Mouse (Mus musculus): ENCODE measurements around the gene Zdhhc7. TPM values are rescaled to one million over a fixed set of nuclear protein-coding genes. Genes with fewer than 3 reads are reported as not detected.

Zdhhc7 gene
- 35.1 and 36.6 TPM in 2 replicates for polyA plus RNA-seq (2012; rRNA removed)

GRCm38 (mm10) chr8:120101068-120101972, at the start of gene Zdhhc7:
Zdhhc7 (minus strand) TSS chr8:120101482.
- peak; percentile 88 for DNase-seq (ENCODE audit: low read depth)
- TF ChIP-seq CTCF (IDR thresholded peaks at IDR 0.05; ENCODE audit: borderline replicate concordance, extremely low read depth, insufficient read depth, insufficient read length) (no peak), POLR2A (IDR thresholded peaks at IDR 0.05; ENCODE audit: borderline replicate concordance, extremely low read depth, insufficient read depth, insufficient read length, poor library complexity, severe bottlenecking) (peak; percentile 58; the same call in 1 of the 2 replicates)

- TF ChIP-seq POLR2A (IDR thresholded peaks at IDR 0.05; ENCODE audit: borderline replicate concordance, extremely low read depth, insufficient read depth, insufficient read length, poor library complexity, severe bottlenecking) (no peak), CTCF (IDR thresholded peaks at IDR 0.05; ENCODE audit: borderline replicate concordance, extremely low read depth, insufficient read depth, insufficient read length) (no peak)
Observed at GRCm38 (mm10) chr8:120150028-120150427, 48.7 kb upstream of the Zdhhc7 start.

GRCm38 (mm10) chr8:120146051-120146450, 44.8 kb upstream of the Zdhhc7 start:
- TF ChIP-seq CTCF (IDR thresholded peaks at IDR 0.05; ENCODE audit: borderline replicate concordance, extremely low read depth, insufficient read depth, insufficient read length) (no peak), POLR2A (IDR thresholded peaks at IDR 0.05; ENCODE audit: borderline replicate concordance, extremely low read depth, insufficient read depth, insufficient read length, poor library complexity, severe bottlenecking) (no peak)
- DNase-seq (ENCODE audit: low read depth) = no peak

More at GRCm38 (mm10) chr8:120150028-120150427, 48.7 kb upstream of the Zdhhc7 start:
- no peak for DNase-seq (ENCODE audit: low read depth)

- peak; percentile 76 for DNase-seq (ENCODE audit: low read depth)
Observed at GRCm38 (mm10) chr8:120144652-120145301, 43.5 kb upstream of the Zdhhc7 start.

GRCm38 (mm10) chr8:120143911-120144651, 42.8 kb upstream of the Zdhhc7 start:
- TF ChIP-seq POLR2A (IDR thresholded peaks at IDR 0.05; ENCODE audit: borderline replicate concordance, extremely low read depth, insufficient read depth, insufficient read length, poor library complexity, severe bottlenecking) (no peak), CTCF (IDR thresholded peaks at IDR 0.05; ENCODE audit: borderline replicate concordance, extremely low read depth, insufficient read depth, insufficient read length) (no peak)
- DNase-seq (ENCODE audit: low read depth) = peak; percentile 76

More at GRCm38 (mm10) chr8:120144652-120145301, 43.5 kb upstream of the Zdhhc7 start:
- TF ChIP-seq POLR2A (IDR thresholded peaks at IDR 0.05; ENCODE audit: borderline replicate concordance, extremely low read depth, insufficient read depth, insufficient read length, poor library complexity, severe bottlenecking) (no peak), CTCF (IDR thresholded peaks at IDR 0.05; ENCODE audit: borderline replicate concordance, extremely low read depth, insufficient read depth, insufficient read length) (no peak)

- no peak for TF ChIP-seq POLR2A (IDR thresholded peaks at IDR 0.05; ENCODE audit: borderline replicate concordance, extremely low read depth, insufficient read depth, insufficient read length, poor library complexity, severe bottlenecking)
- TF ChIP-seq CTCF (IDR thresholded peaks at IDR 0.05; ENCODE audit: borderline replicate concordance, extremely low read depth, insufficient read depth, insufficient read length) = no peak
- no peak for DNase-seq (ENCODE audit: low read depth)
Observed at GRCm38 (mm10) chr8:120140769-120141168, 39.5 kb upstream of the Zdhhc7 start.

GRCm38 (mm10) chr8:120138958-120139357, 37.7 kb upstream of the Zdhhc7 start:
- no peak for DNase-seq (ENCODE audit: low read depth)
- no peak for TF ChIP-seq CTCF (IDR thresholded peaks at IDR 0.05; ENCODE audit: borderline replicate concordance, extremely low read depth, insufficient read depth, insufficient read length)
- TF ChIP-seq POLR2A (IDR thresholded peaks at IDR 0.05; ENCODE audit: borderline replicate concordance, extremely low read depth, insufficient read depth, insufficient read length, poor library complexity, severe bottlenecking) = no peak

GRCm38 (mm10) chr8:120136618-120137017, 35.3 kb upstream of the Zdhhc7 start:
- DNase-seq (ENCODE audit: low read depth) = peak; percentile 92
- no peak; the same call in 1 of the 2 replicates for TF ChIP-seq CTCF (IDR thresholded peaks at IDR 0.05; ENCODE audit: borderline replicate concordance, extremely low read depth, insufficient read depth, insufficient read length)
- no peak for TF ChIP-seq POLR2A (IDR thresholded peaks at IDR 0.05; ENCODE audit: borderline replicate concordance, extremely low read depth, insufficient read depth, insufficient read length, poor library complexity, severe bottlenecking)

GRCm38 (mm10) chr8:120135687-120136086, 34.4 kb upstream of the Zdhhc7 start:
- DNase-seq (ENCODE audit: low read depth) = no peak
- TF ChIP-seq CTCF (IDR thresholded peaks at IDR 0.05; ENCODE audit: borderline replicate concordance, extremely low read depth, insufficient read depth, insufficient read length) (no peak), POLR2A (IDR thresholded peaks at IDR 0.05; ENCODE audit: borderline replicate concordance, extremely low read depth, insufficient read depth, insufficient read length, poor library complexity, severe bottlenecking) (no peak)

- no peak for DNase-seq (ENCODE audit: low read depth)
- TF ChIP-seq POLR2A (IDR thresholded peaks at IDR 0.05; ENCODE audit: borderline replicate concordance, extremely low read depth, insufficient read depth, insufficient read length, poor library complexity, severe bottlenecking) = no peak
- TF ChIP-seq CTCF (IDR thresholded peaks at IDR 0.05; ENCODE audit: borderline replicate concordance, extremely low read depth, insufficient read depth, insufficient read length) = no peak
Observed at GRCm38 (mm10) chr8:120133169-120133568, 31.9 kb upstream of the Zdhhc7 start.

GRCm38 (mm10) chr8:120131158-120131557, 29.9 kb upstream of the Zdhhc7 start:
- no peak for DNase-seq (ENCODE audit: low read depth)
- TF ChIP-seq CTCF (IDR thresholded peaks at IDR 0.05; ENCODE audit: borderline replicate concordance, extremely low read depth, insufficient read depth, insufficient read length) (no peak), POLR2A (IDR thresholded peaks at IDR 0.05; ENCODE audit: borderline replicate concordance, extremely low read depth, insufficient read depth, insufficient read length, poor library complexity, severe bottlenecking) (no peak)

All from brain, embryonic 14.5 days (tissue).